Mouse (Mus musculus) lung, adult 2 months (tissue): Measurements from ENCODE around the gene Inppl1.

Experiments
- CTCF ChIP-seq: fragments of 200-500 bp; IDR thresholded peaks from 2 replicates; pipeline ENCODE4 v1.5.1; 2011; ENCODE audit warnings: mild to moderate bottlenecking, low read length, control low read depth; ENCODE audit not compliant: insufficient read depth
- POLR2A ChIP-seq: fragments of 200-500 bp; IDR thresholded peaks from 2 replicates; pipeline ENCODE4 v1.6.1; 2011; ENCODE audit warnings: low read depth, mild to moderate bottlenecking, control low read depth, low read length, borderline replicate concordance; ENCODE audit errors: extremely low read depth

- TF ChIP-seq CTCF = no peak
- no peak for TF ChIP-seq POLR2A
These were observed 33.3 kb upstream of the Inppl1 start for GRCm38 (mm10) chr7:101871296-101871695.
